Mouse (Mus musculus) right cerebral cortex, adult 18-20 months (tissue): Measurements from ENCODE around the gene Esp15.
"Not testable (repeated sequence)": the region's sequence is repeated elsewhere in the genome, so short reads cannot be mapped to it uniquely, and the experiment has no call there.

ENCODE experiments used
- DNase-seq: peaks from one replicate; pipeline ENCODE4 v3.0.0; 2022; ENCODE audit warnings: mixed read lengths

Gene Esp15

GRCm38 (mm10) chr17:39640654-39641053 lies at the start of gene Esp15:
Esp15 (plus strand) TSS chr17:39640954.
- not testable (repeated sequence) for DNase-seq

- peak; percentile 49 for DNase-seq
Observed at GRCm38 (mm10) chr17:39591550-39591949, 49.2 kb upstream of the Esp15 start.
